Mouse (Mus musculus) brain, embryonic 14.5 days (tissue): ENCODE results near the gene A730015C16Rik. TPM values are rescaled to one million over a fixed set of nuclear protein-coding genes. Genes with fewer than 3 reads are reported as not detected.

Source experiments
- DNase-seq: peaks from one replicate; pipeline ENCODE4 v3.0.0-alpha.2; 2011; ENCODE audit warnings: low read depth
- CTCF ChIP-seq: fragments of 200-500 bp; IDR thresholded peaks from 2 replicates; pipeline ENCODE4 v1.5.1; 2012; ENCODE audit warnings: inconsistent platforms, mild to moderate bottlenecking, moderate library complexity, borderline replicate concordance; ENCODE audit not compliant: insufficient read depth, insufficient read length; ENCODE audit errors: extremely low read depth
- POLR2A ChIP-seq: fragments of 200-500 bp; IDR thresholded peaks from 2 replicates; pipeline ENCODE4 v1.6.1; 2012; ENCODE audit warnings: mild to moderate bottlenecking, inconsistent platforms, borderline replicate concordance; ENCODE audit not compliant: poor library complexity, insufficient read depth, insufficient read length, severe bottlenecking; ENCODE audit errors: extremely low read depth
- polyA plus RNA-seq: library from polyadenylated mRNA; depleted of rRNA; stranded (reverse); fragments of >200 nt; gene quantifications from 2 replicates; pipeline ENCODE4 v1.2.3, GENCODE M21; 2012; rRNA removed

The A730015C16Rik gene
- 0.10 and 0.26 TPM in 2 replicates for polyA plus RNA-seq

GRCm38 (mm10) chr4:108848505-108848848 lies at the start of gene A730015C16Rik:
Gene A730015C16Rik (minus strand): TSS chr4:108848619.
- TF ChIP-seq POLR2A: no peak
- no peak for TF ChIP-seq CTCF
- DNase-seq: peak; percentile 13

- TF ChIP-seq POLR2A: no peak
- TF ChIP-seq CTCF: no peak
- DNase-seq: peak; percentile 17
These were observed 42.5 kb upstream of the A730015C16Rik start for GRCm38 (mm10) chr4:108890876-108891275.

- no peak for DNase-seq
- no peak for TF ChIP-seq POLR2A
- no peak for TF ChIP-seq CTCF
These were observed 39.0 kb upstream of the A730015C16Rik start for GRCm38 (mm10) chr4:108887456-108887855.

- DNase-seq: peak; percentile 50
These were observed 35.4 kb upstream of the A730015C16Rik start for GRCm38 (mm10) chr4:108883815-108884214.

GRCm38 (mm10) chr4:108878963-108879822 lies 30.8 kb upstream of the A730015C16Rik start, which contains the start of gene Rab3b:
Gene Rab3b (plus strand): TSS chr4:108879063.
- TF ChIP-seq CTCF (no peak), POLR2A (no peak)
- DNase-seq: peak; percentile 87

More at GRCm38 (mm10) chr4:108883815-108884214, 35.4 kb upstream of the A730015C16Rik start:
- no peak for TF ChIP-seq POLR2A
- no peak for TF ChIP-seq CTCF

- TF ChIP-seq POLR2A (no peak), CTCF (no peak)
These were observed 29.5 kb upstream of the A730015C16Rik start for GRCm38 (mm10) chr4:108877901-108878300.

GRCm38 (mm10) chr4:108873746-108874145 lies 25.3 kb upstream of the A730015C16Rik start:
- DNase-seq: no peak
- TF ChIP-seq CTCF (no peak), POLR2A (no peak)

More at GRCm38 (mm10) chr4:108877901-108878300, 29.5 kb upstream of the A730015C16Rik start:
- no peak for DNase-seq

- TF ChIP-seq CTCF: peak; percentile 90; the same call in 1 of the 2 replicates
- no peak for TF ChIP-seq POLR2A
- peak; percentile 94 for DNase-seq
These were observed 21.4 kb upstream of the A730015C16Rik start for GRCm38 (mm10) chr4:108869730-108870374.

GRCm38 (mm10) chr4:108866806-108867205 lies 18.4 kb upstream of the A730015C16Rik start:
- TF ChIP-seq CTCF: no peak
- TF ChIP-seq POLR2A: no peak

GRCm38 (mm10) chr4:108847715-108848504 lies 509 bp downstream of the A730015C16Rik start, which contains the start of gene Kti12:
Gene Kti12 (plus strand): TSS chr4:108847785.
- peak; percentile 43; the same call in 1 of the 2 replicates for TF ChIP-seq POLR2A
- no peak for TF ChIP-seq CTCF

More at GRCm38 (mm10) chr4:108866806-108867205, 18.4 kb upstream of the A730015C16Rik start:
- DNase-seq: no peak

More at GRCm38 (mm10) chr4:108847715-108848504, 509 bp downstream of the A730015C16Rik start, which contains the start of gene Kti12:
- DNase-seq: peak; percentile 96
